9 mouse cellular contexts compared by ENCODE assay signal in genomic region chr16:38197299-38197698, GRCm38 (mm10).
DNase-seq lines count a peak whose midpoint lies in the region; ATAC-seq and TF ChIP-seq lines count a peak whose summit lies in the region.
"Had no signal": no experiment of that assay in that cellular context is flagged by ENCODE, and none has a peak within 500 bp of the region (broad histone marks: within the 10 kb centered on the region; RNA-seq: fewer than 3 reads in every experiment).

No protein-coding gene starts in this region.

- peak; percentile 32 to 39 for DNase-seq in heart, adult 2 months
- DNase-seq in heart, embryonic 10.5 days (ENCODE audit: low spot score), result no peak
- peak; percentile 77 for DNase-seq in ZHBTc4 (ENCODE audit: low read depth, low spot score)
- peak; percentile 72 for DNase-seq in hindbrain, embryonic 11.5 days (ENCODE audit: low spot score)
- peak; percentile 51 to 78 for DNase-seq in layer of hippocampus, postnatal 14 days (ENCODE audit: low spot score in 2 of 2)
- DNase-seq in midbrain, embryonic 11.5 days (ENCODE audit: low spot score, missing footprints), result peak; percentile 91
- peak; percentile 33 to 70 for DNase-seq in spleen, postnatal 10 days (ENCODE audit: low spot score in 2 of 2)

- TF ChIP-seq POLR2A in heart, adult 2 months (IDR thresholded peaks at IDR 0.05; ENCODE audit: insufficient read depth, low read depth, low read length), result no peak
- TF ChIP-seq POLR2A in cortical plate, adult 2 months (IDR thresholded peaks at IDR 0.05; ENCODE audit: extremely low read depth, insufficient read depth, low read length), result no peak

- intact Hi-C loops in heart, adult 2 months (cut with DNase I), result loop anchor here (1.0 to 5.0 kb wide), 5 partner anchors 109 to 510 kb away; no protein-coding TSS in a partner anchor

- no peak overlapping the region for H3K4me3 ChIP-seq in heart, adult 2 months
- no peak overlapping the region for H3K4me3 ChIP-seq in heart, embryonic 10.5 days
- H3K4me3 ChIP-seq in cortical plate, adult 2 months (ENCODE audit: insufficient read depth, low read length), result no peak overlapping the region
- H3K4me3 ChIP-seq in hindbrain, embryonic 11.5 days (ENCODE audit: low read depth, low read length), result no peak overlapping the region
- no peak overlapping the region for H3K4me3 ChIP-seq in midbrain, embryonic 11.5 days (ENCODE audit: low read depth, low read length)

- H3K9ac ChIP-seq in heart, adult 2 months (ENCODE audit: low read depth, low read length), result no peak overlapping the region
- no peak overlapping the region for H3K9ac ChIP-seq in hindbrain, embryonic 11.5 days (ENCODE audit: low read depth, low read length)
- H3K9ac ChIP-seq in midbrain, embryonic 11.5 days (ENCODE audit: low read length), result no peak overlapping the region

- 41% methylated on average over 4 of the region's 4 CpGs for WGBS in heart, adult 2 months
- WGBS in heart, embryonic 10.5 days, result 60% methylated on average over 4 of the region's 4 CpGs
- WGBS in hindbrain, embryonic 11.5 days, result 71% methylated on average over 4 of the region's 4 CpGs
- WGBS in midbrain, embryonic 11.5 days, result 58% methylated on average over 4 of the region's 4 CpGs

- peaks cover 5% of the 10 kb centered on the region for H3K36me3 ChIP-seq in heart, adult 2 months (ENCODE audit: control insufficient read depth, insufficient read depth, low read length)
- peaks cover 40% of the 10 kb centered on the region for H3K36me3 ChIP-seq in heart, embryonic 10.5 days
- no peaks in the 10 kb centered on the region for H3K36me3 ChIP-seq in hindbrain, embryonic 11.5 days (ENCODE audit: control insufficient read depth, insufficient read depth, low read length)
- H3K36me3 ChIP-seq in midbrain, embryonic 11.5 days (ENCODE audit: control insufficient read depth, insufficient read depth, low read length), result 0 out of 2 replicates have a peak, but pooled peaks cover 4% of the 10 kb centered on the region

- no peak for ATAC-seq in hindbrain, embryonic 11.5 days (ENCODE audit: low FRiP score)
- 0 out of 2 replicates have a peak, but pooled peaks have one; percentile 35 for ATAC-seq in midbrain, embryonic 11.5 days (ENCODE audit: low FRiP score)

- TF ChIP-seq CTCF in heart, adult 2 months (IDR thresholded peaks at IDR 0.05), result peak; percentile 93
- peak; percentile 52; the same call in 1 of the 2 replicates for TF ChIP-seq CTCF in cortical plate, adult 2 months (IDR thresholded peaks at IDR 0.05; ENCODE audit: extremely low read depth, insufficient read depth, low read length)

- no peak overlapping the region for H3K27ac ChIP-seq in heart, adult 2 months
- H3K27ac ChIP-seq in heart, embryonic 10.5 days, result no peak overlapping the region
- H3K27ac ChIP-seq in cortical plate, adult 2 months (ENCODE audit: insufficient read depth, low read length), result no peak overlapping the region
- no peak overlapping the region for H3K27ac ChIP-seq in hindbrain, embryonic 11.5 days (ENCODE audit: low read depth, low read length)
- H3K27ac ChIP-seq in midbrain, embryonic 11.5 days (ENCODE audit: low read depth, low read length), result no peak overlapping the region
- H3K27ac ChIP-seq: macrophage had no signal

- H3K9me3 ChIP-seq in heart, embryonic 10.5 days, result no peaks in the 10 kb centered on the region
- H3K9me3 ChIP-seq in hindbrain, embryonic 11.5 days (ENCODE audit: control insufficient read depth, low read length), result no peaks in the 10 kb centered on the region
- no peaks in the 10 kb centered on the region for H3K9me3 ChIP-seq in midbrain, embryonic 11.5 days (ENCODE audit: control insufficient read depth, low read length)

- H3K27me3 ChIP-seq in heart, adult 2 months (ENCODE audit: control insufficient read depth, insufficient read depth, low read length), result no peaks in the 10 kb centered on the region
- H3K27me3 ChIP-seq in heart, embryonic 10.5 days (ENCODE audit: insufficient read depth, poor library complexity, severe bottlenecking), result no peaks in the 10 kb centered on the region
- H3K27me3 ChIP-seq in hindbrain, embryonic 11.5 days (ENCODE audit: control insufficient read depth, insufficient read depth, low read length), result no peaks in the 10 kb centered on the region
- H3K27me3 ChIP-seq in midbrain, embryonic 11.5 days (ENCODE audit: control insufficient read depth, insufficient read depth, low read length), result no peaks in the 10 kb centered on the region; the same call in 1 of the 2 replicates

- H3K4me2 ChIP-seq in hindbrain, embryonic 11.5 days (replicated peaks; ENCODE audit: low read depth, low read length), result no peak overlapping the region
- H3K4me2 ChIP-seq in midbrain, embryonic 11.5 days, result no peak overlapping the region

- H3K4me1 ChIP-seq in heart, adult 2 months (ENCODE audit: control insufficient read depth, insufficient read depth, low read length), result peaks cover 3% of the 10 kb centered on the region
- no peaks in the 10 kb centered on the region; the same call in 1 of the 2 replicates for H3K4me1 ChIP-seq in heart, embryonic 10.5 days
- peaks cover 6% of the 10 kb centered on the region; the same call in 1 of the 2 replicates for H3K4me1 ChIP-seq in cortical plate, adult 2 months (ENCODE audit: control insufficient read depth, insufficient read depth, low read length)
- no peaks in the 10 kb centered on the region for H3K4me1 ChIP-seq in hindbrain, embryonic 11.5 days (replicated peaks; ENCODE audit: control insufficient read depth, insufficient read depth, low read length)
- no peaks in the 10 kb centered on the region for H3K4me1 ChIP-seq in midbrain, embryonic 11.5 days (ENCODE audit: control insufficient read depth, insufficient read depth, low read length)

- peaks cover 2% of the 10 kb centered on the region; the same call in 1 of the 2 replicates for H3K79me2 ChIP-seq in heart, adult 2 months (replicated peaks; ENCODE audit: control insufficient read depth, insufficient read depth, low read length)

- TF ChIP-seq EP300 in heart, adult 2 months (IDR thresholded peaks at IDR 0.05; ENCODE audit: insufficient read depth, low read depth, low read length), result no peak
